Mouse (Mus musculus): Measurements from ENCODE around the gene Gm11037. TPM values are rescaled to one million over a fixed set of nuclear protein-coding genes. Genes with fewer than 3 reads are reported as not detected.

Gene Gm11037
- polyA plus RNA-seq, 1 experiment: not detected

DNA sequence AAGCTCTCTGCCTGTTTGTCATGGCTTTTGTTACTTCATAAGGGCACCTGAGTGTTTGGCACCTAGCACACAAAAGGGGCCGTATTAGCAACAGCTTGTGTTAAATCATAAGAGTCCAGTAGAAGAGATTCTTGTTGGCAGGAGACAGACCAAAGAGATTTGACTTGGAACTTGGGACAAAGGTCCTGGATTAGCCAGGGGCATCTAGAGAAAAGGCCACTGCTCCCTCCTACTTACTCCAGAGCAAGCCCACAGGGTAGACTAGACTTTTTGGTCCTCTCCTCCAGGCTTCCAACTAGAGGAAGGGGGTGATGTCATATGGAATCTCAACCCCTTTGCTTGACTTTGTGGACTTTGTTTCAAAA lies 42.6 kb downstream of the Gm11037 start:
- TF ChIP-seq POLR2A (IDR thresholded peaks at IDR 0.05; ENCODE audit: low read depth, low read length) (no peak), CTCF (IDR thresholded peaks at IDR 0.05; ENCODE audit: borderline replicate concordance, insufficient read depth, low read length) (no peak)
- Histone ChIP-seq H3K4me1 (ENCODE audit: control insufficient read depth, insufficient read depth, low read length) (peaks cover 7% of the 10 kb centered on the region), H3K27ac (ENCODE audit: insufficient read depth, low read length) (no peak overlapping the region), H3K4me3 (ENCODE audit: insufficient read depth, low read length) (no peak overlapping the region)

GRCm38 (mm10) chr2:131176491-131176890 lies 43.2 kb downstream of the Gm11037 start:
- Histone ChIP-seq H3K27ac (ENCODE audit: insufficient read depth, low read length) (no peak overlapping the region), H3K4me3 (ENCODE audit: insufficient read depth, low read length) (no peak overlapping the region), H3K4me1 (ENCODE audit: control insufficient read depth, insufficient read depth, low read length) (peaks cover 7% of the 10 kb centered on the region)
- no peak for TF ChIP-seq POLR2A (IDR thresholded peaks at IDR 0.05; ENCODE audit: low read depth, low read length)
- no peak for TF ChIP-seq CTCF (IDR thresholded peaks at IDR 0.05; ENCODE audit: borderline replicate concordance, insufficient read depth, low read length)

DNA sequence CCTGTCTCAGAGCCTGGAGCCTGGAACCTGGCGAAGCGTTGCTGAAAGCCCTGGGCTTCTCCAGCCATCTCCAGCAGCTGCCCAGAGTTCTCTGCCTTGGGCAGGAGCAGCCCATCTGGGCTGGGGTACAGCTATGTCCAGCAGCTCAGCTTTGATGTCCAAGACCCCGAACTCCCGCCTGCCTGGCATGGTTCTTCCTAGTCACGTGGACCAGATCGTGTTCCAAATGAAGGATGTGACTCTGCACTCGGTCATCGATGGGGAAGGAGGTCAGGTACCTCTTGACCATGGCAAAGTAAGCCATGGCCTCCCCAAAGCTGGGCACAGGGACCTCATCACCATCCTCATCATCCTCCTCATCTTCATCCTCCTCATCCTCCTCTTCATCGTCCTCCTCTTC lies 44.6 kb downstream of the Gm11037 start:
- TF ChIP-seq POLR2A (IDR thresholded peaks at IDR 0.05; ENCODE audit: low read depth, low read length) (no peak), CTCF (IDR thresholded peaks at IDR 0.05; ENCODE audit: borderline replicate concordance, insufficient read depth, low read length) (no peak)
- no peak overlapping the region for H3K27ac ChIP-seq (ENCODE audit: insufficient read depth, low read length)

GRCm38 (mm10) chr2:131178828-131179245 lies 45.5 kb downstream of the Gm11037 start:
- no peak for TF ChIP-seq POLR2A (IDR thresholded peaks at IDR 0.05; ENCODE audit: low read depth, low read length)
- TF ChIP-seq CTCF (IDR thresholded peaks at IDR 0.05; ENCODE audit: borderline replicate concordance, insufficient read depth, low read length): no peak
- Histone ChIP-seq H3K4me3 (ENCODE audit: insufficient read depth, low read length) (peak overlapping the region; percentile 72), H3K4me1 (ENCODE audit: control insufficient read depth, insufficient read depth, low read length) (peaks cover 7% of the 10 kb centered on the region), H3K27ac (ENCODE audit: insufficient read depth, low read length) (no peak overlapping the region)

More for the DNA sequence above, 44.6 kb downstream of the Gm11037 start:
- Histone ChIP-seq H3K4me1 (ENCODE audit: control insufficient read depth, insufficient read depth, low read length) (peaks cover 7% of the 10 kb centered on the region), H3K4me3 (ENCODE audit: insufficient read depth, low read length) (peak overlapping the region; percentile 72)

DNA sequence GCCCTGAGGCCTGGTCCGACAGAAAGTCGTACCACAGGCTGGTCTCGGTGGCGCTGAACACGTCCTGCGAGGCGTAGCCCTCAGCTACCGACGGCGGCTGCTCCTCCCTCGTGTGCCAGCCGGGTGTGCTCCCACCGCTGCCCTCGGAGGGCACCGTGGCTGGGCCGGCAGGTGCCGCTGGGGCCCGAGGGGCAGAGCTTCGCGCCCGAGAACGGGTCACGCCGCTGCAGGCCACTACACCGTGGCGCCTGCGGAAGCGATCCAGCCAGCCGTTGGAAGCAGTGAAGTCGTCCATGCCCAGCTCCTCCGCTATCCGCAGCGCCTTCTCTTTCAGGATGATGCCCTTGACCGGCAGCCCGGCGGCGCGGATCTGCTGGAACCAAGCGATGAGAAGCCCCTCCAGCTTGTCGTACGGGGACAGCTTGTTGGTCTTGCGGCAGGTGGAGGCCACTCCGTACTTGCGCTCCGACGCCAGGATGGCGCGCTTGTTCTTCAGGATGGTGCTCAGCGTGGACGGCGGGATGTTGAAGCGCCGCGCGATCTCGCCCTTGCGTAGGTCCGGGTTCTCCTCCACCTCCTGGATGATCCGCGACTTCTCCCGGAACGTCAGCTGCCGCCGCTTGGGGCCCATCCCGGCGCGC lies 46.1 kb downstream of the Gm11037 start:
- TF ChIP-seq POLR2A (IDR thresholded peaks at IDR 0.05; ENCODE audit: low read depth, low read length) (peak; percentile 15; the same call in 1 of the 2 replicates), CTCF (IDR thresholded peaks at IDR 0.05; ENCODE audit: borderline replicate concordance, insufficient read depth, low read length) (no peak)
- Histone ChIP-seq H3K27ac (ENCODE audit: insufficient read depth, low read length) (peak overlapping the region; percentile 5; the same call in 1 of the 2 replicates), H3K4me3 (ENCODE audit: insufficient read depth, low read length) (peak overlapping the region; percentile 72), H3K4me1 (ENCODE audit: control insufficient read depth, insufficient read depth, low read length) (peaks cover 7% of the 10 kb centered on the region)

DNA sequence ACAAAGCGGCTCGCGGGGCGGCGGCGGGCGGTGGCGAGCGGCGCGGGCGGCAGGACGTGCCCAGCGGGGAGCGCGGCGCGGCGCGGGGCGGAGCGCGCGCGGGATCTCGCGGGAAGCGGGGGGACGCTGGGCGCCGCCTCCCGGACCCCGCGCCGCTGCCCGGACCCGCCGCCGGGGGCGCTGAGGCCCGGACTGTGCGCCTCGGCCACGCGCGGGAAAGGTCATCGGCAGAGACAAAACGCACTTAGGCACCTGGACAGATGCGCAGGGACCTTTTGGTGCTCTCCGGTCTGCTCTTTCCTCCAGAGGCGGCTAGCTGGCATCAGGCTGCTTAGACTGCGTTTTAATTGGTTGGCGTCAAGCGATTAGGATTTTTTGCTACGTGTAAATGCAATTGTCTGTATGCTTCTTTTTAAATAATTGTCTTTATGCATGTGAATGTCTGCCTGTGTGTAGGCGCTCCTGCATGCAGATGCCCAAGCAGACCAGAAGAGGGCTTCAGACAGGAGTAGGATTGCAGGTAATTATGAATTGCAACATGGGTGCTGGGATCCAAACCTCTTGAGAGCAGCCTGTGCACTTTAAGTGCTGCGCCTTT lies 46.8 kb downstream of the Gm11037 start, which contains the start of gene Cenpb:
Cenpb (minus strand) TSS at position 78 of the 598 bp plus-strand sequence.
- TF ChIP-seq CTCF (IDR thresholded peaks at IDR 0.05; ENCODE audit: borderline replicate concordance, insufficient read depth, low read length): peak; percentile 52; the same call in 1 of the 2 replicates
- TF ChIP-seq POLR2A (IDR thresholded peaks at IDR 0.05; ENCODE audit: low read depth, low read length): peak; percentile 37; the same call in 1 of the 2 replicates
- Histone ChIP-seq H3K27ac (ENCODE audit: insufficient read depth, low read length) (peak within 1 kb of the TSS; percentile 5; the same call in 1 of the 2 replicates), H3K4me1 (ENCODE audit: control insufficient read depth, insufficient read depth, low read length) (peaks cover 7% of the 10 kb centered on the region), H3K4me3 (ENCODE audit: insufficient read depth, low read length) (peak within 1 kb of the TSS; percentile 72)

Other genes starting within 250 kb of the Gm11037 start
- gene 4930402H24Rik, start 227.1 kb upstream of the Gm11037 start, polyA plus RNA-seq (2011; ENCODE audit: insufficient read length, low read depth, missing spikeins): 67.2 and 101 TPM in 2 replicates
- gene Atrn, start 227.0 kb upstream of the Gm11037 start, polyA plus RNA-seq (2011; ENCODE audit: insufficient read length, low read depth, missing spikeins): 28.4 and 30.0 TPM in 2 replicates
- 3.8 and 9.4 TPM in 2 replicates for gene Gfra4, start 90.4 kb upstream of the Gm11037 start, polyA plus RNA-seq (2011; ENCODE audit: insufficient read length, low read depth, missing spikeins)
- 15.6 and 23.3 TPM in 2 replicates for gene Adam33, start 69.7 kb upstream of the Gm11037 start, polyA plus RNA-seq (2011; ENCODE audit: insufficient read length, low read depth, missing spikeins)
- 0.12 and 0.70 TPM in 2 replicates for gene Siglec1, start 46.7 kb upstream of the Gm11037 start, polyA plus RNA-seq (2011; ENCODE audit: insufficient read length, low read depth, missing spikeins)
- gene Hspa12b, start 6.2 kb upstream of the Gm11037 start, polyA plus RNA-seq (2011; ENCODE audit: insufficient read length, low read depth, missing spikeins): 7.3 and 8.6 TPM in 2 replicates
- gene 1700037H04Rik, start 26.6 kb downstream of the Gm11037 start, polyA plus RNA-seq (2011; ENCODE audit: insufficient read length, low read depth, missing spikeins): 29.0 and 34.0 TPM in 2 replicates
- 52.2 and 55.0 TPM in 2 replicates for gene Cenpb, start 46.6 kb downstream of the Gm11037 start, polyA plus RNA-seq (2011; ENCODE audit: insufficient read length, low read depth, missing spikeins)
- gene Cdc25b, start 53.5 kb downstream of the Gm11037 start, polyA plus RNA-seq (2011; ENCODE audit: insufficient read length, low read depth, missing spikeins): 19.4 and 33.1 TPM in 2 replicates
- gene Spef1, start 53.8 kb downstream of the Gm11037 start, polyA plus RNA-seq (2011; ENCODE audit: insufficient read length, low read depth, missing spikeins): 4.4 and 10.8 TPM in 2 replicates
- 13.0 and 13.8 TPM in 2 replicates for gene Ap5s1, start 73.6 kb downstream of the Gm11037 start, polyA plus RNA-seq (2011; ENCODE audit: insufficient read length, low read depth, missing spikeins)
- gene Mavs, start 100.6 kb downstream of the Gm11037 start, polyA plus RNA-seq (2011; ENCODE audit: insufficient read length, low read depth, missing spikeins): 23.1 and 24.8 TPM in 2 replicates
- gene Pank2, start 129.0 kb downstream of the Gm11037 start, polyA plus RNA-seq (2011; ENCODE audit: insufficient read length, low read depth, missing spikeins): 65.3 and 65.4 TPM in 2 replicates
- gene Rnf24, start 219.4 kb downstream of the Gm11037 start, polyA plus RNA-seq (2011; ENCODE audit: insufficient read length, low read depth, missing spikeins): 21.6 and 25.9 TPM in 2 replicates

All from embryonic fibroblast, embryonic 13.5 days (primary cell).